Mouse (Mus musculus) v-Abl transformed pro-B cells (cell line): ENCODE measurements around the gene Cic.

Experiments used
- in situ Hi-C, 2 experiments: fragments of 400-800 bp; cut with MboI; formaldehyde crosslinking; loops; one replicate each; pipeline ENCODE4 v1.15.1; 2025; ENCODE audit not compliant: unreplicated experiment in 2 of 2

Gene Cic

DNA sequence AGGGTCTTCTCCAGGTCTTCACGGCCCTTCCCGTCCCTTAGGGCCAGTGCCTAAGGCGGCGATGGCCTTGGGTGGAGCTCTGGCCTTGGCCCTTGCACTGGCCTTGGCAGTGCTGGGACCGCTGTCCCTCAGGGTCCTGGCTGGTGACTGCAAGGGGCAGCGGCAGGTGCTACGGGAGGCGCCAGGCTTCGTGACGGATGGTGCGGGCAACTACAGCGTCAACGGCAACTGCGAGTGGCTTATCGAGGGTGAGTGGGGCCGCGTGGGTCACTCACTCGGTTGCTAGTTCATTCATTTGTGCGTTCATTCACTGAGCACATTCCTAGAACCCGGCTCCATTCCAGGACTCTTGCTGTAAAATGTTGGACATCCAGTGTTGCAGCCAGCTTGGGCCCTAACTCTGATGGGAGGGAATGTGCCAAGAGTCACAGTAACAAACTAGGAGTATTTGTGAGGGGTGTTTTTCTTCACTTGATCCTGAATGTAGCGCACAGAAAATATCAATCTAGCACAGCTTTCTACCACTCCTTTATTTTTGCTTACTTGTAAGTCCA is 50.0 kb downstream of the Cic start:
- in situ Hi-C loops = loop anchor here (5.0 kb wide), 3 partner anchors 35 to 215 kb away; no protein-coding TSS in a partner anchor

DNA sequence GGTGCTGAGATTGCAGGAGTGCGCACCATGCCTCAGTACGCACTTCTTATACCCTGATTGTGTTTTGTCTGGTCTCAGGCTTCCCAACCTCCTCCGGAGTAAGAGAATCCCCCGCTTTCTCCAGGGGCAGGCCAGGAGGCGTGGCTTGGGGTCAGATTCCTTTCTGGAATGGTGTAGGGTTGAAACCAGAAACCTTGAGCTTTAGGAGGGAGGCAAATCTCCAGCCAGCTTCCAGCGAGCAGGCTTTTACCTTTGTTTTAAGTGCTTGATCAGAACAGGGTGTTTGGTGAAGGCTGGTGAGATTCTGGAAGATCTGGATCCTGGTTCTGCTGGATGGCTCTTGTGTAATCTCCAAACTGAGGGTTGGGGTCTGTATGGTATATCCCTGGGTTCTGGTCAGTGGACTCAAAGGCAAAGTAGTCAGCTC is 54.6 kb downstream of the Cic start:
- in situ Hi-C loops = no loop called here

DNA sequence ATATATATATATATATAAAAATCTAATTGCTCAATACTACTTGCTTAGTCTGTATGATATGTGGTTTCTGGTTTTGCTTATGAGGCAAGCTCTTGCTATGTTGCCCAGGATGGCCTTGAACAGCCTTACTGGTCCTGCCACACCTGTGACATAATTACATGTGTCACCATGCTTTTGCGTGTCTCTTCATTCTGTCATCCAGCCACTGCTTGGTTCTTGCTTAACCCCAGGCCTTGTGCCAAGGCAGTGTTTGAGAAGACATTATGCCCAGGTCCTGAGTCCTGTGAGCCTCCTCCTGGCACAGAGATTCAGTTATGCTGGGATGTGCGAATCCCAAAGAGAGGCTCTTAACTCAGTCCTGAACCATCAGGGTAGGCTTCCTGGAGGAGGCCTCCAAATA is 55.7 kb downstream of the Cic start:
- in situ Hi-C loops = no loop called here

DNA sequence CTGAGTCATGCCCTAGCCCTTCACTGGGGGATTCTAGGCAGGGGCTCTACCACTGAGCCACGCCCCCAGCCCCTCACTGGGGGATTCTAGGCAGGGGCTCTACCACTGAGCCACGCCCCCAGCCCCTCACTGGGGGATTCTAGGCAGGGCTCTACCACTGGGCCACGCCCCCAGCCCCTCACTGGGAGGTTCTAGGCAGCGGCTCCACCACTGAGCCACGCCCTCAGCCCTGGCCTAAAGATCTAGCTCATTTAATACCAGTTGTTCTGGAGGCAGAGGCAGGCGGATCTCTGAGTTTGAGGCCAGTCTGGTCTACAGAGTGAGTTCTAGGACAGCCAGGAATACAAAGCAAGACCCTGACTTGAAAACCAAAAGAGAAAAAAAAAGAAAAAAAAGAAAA is 57.9 kb downstream of the Cic start:
- in situ Hi-C loops = loop anchor here (5.0 to 25.0 kb wide), 4 partner anchors 77 to 513 kb away; no protein-coding TSS in a partner anchor

DNA sequence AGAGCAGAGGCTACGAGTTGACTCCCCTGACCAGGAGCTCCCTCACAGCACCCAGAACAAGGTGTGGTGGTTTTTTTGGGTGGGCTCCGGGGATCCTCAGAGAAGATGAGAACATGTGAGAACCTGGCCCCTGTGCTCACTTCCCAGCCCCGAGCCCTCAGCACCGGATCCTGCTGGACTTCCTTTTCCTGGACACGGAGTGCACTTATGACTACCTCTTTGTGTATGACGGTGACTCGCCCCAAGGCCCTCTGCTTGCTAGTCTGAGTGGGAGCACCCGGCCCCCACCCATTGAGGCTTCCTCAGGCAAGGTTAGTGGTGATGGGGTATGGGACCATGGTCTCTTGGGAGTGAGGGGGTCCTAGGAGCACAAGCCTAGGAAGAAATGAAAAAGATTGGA is 58.7 kb downstream of the Cic start:
- in situ Hi-C loops = loop anchor here (5.0 to 25.0 kb wide), 4 partner anchors 76 to 514 kb away; no protein-coding TSS in a partner anchor

DNA sequence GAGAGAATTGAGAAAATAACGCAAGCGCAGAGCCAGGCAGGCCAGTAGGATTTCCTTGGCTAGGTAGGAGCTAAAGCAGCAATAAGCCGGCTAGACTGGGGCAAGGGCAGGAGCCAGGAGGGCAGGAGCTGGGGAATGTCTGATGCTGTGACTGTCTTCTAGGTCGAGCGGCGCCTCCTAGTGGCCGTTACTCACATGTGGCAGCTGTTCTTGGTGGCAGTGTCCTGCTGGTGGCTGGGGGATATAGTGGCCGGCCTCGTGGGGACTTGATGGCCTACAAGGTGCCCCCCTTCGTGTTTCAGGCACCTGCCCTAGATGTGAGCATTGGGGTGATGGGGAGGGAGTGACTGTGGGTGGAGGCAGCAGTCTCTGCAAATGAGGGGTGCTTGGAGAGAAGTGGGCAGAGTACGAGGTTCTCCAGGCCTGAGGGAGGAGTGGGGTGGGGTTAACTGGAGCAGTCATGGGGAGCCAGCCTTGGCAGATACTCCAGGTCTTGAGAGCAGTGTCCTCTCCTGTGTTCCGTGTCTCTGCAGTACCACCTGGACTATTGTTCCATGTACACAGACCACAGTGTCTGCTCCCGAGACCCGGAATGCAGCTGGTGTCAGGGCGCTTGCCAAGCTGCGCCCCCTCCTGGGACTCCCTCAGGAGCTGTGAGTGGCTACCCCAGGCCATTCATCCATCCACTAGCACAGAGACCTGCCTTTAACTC is 66.2 kb downstream of the Cic start:
- in situ Hi-C loops = loop anchor here (5.0 to 25.0 kb wide), 2 partner anchors 146 to 521 kb away; no protein-coding TSS in a partner anchor

DNA sequence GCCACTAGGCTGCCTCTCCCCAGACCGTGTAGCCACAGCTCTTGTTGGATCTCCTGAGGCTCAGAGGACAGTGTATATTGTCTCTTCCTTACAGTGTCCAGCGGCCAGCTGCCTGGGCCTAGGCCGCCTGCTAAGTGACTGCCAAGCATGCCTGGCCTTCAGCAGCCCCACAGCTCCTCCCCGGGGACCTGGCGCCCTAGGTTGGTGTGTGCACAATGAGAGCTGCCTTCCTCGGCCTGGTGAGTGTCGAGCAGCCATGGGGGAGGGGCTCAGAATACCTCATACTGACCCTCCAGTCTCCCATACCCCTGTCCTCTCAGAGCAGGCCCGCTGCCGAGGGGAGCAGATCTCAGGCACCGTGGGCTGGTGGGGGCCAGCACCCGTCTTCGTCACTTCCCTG is 67.0 kb downstream of the Cic start:
- in situ Hi-C loops = loop anchor here (5.0 to 25.0 kb wide), 2 partner anchors 147 to 522 kb away; no protein-coding TSS in a partner anchor

DNA sequence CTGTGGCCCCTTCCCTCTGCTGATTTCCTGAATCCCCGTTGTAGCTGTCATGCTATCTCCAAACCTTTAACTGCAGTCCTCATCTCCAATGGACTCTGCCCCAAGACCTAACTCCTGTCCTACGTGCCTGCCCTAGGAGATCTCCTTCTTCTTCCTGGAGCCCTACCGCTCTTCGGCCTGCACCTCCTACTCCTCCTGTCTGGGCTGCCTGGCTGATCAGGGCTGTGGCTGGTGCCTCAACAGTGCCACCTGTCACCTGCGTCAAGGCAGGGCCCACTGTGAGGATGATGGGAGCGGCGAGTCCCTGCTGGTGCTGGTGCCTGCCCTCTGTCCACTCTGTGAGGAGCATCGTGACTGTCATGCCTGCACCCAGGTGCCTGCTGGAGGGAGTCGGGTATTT is 71.8 kb downstream of the Cic start:
- in situ Hi-C loops = loop anchor here in 1 of 2 experiments (25.0 kb wide), 1 partner anchor 527 kb away; no protein-coding TSS in a partner anchor

DNA sequence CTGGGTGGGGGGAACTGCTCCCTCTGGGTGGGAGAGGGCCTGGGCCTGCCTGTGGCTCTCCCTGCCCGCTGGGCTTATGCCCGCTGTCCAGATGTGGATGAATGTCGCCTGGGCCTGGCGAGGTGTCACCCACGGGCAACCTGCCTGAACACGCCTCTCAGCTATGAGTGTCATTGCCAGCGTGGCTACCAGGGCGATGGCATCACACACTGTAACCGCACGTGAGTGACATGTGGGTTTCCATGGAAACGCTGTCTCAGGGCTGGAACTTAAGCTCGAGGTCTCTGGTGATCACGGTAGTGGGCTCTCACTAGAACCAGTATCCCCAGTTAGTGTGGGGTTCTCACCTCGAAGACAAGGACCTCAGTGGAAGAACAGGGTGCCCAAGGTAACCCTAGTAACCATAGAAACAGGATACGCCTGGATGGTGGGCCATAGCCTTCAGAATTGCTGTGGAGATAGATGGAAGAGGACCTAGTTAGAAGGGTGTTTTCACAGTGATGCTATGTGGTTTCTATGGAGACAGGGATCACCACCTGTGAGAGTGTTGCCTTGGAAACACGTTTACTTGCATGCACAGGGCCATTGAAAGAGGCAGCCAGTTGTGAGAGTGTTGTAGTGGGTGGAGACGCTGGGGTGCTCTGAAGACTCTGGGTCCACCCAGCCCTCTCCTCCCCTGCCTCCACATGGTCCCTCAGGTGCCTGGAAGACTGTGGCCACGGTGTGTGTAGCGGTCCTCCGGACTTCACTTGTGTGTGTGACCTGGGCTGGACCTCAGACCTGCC is 73.7 kb downstream of the Cic start:
- in situ Hi-C loops = loop anchor here in 1 of 2 experiments (25.0 kb wide), 1 partner anchor 529 kb away; no protein-coding TSS in a partner anchor
